Mouse (Mus musculus): Measurements from ENCODE around the gene Gm5431.

DNA sequence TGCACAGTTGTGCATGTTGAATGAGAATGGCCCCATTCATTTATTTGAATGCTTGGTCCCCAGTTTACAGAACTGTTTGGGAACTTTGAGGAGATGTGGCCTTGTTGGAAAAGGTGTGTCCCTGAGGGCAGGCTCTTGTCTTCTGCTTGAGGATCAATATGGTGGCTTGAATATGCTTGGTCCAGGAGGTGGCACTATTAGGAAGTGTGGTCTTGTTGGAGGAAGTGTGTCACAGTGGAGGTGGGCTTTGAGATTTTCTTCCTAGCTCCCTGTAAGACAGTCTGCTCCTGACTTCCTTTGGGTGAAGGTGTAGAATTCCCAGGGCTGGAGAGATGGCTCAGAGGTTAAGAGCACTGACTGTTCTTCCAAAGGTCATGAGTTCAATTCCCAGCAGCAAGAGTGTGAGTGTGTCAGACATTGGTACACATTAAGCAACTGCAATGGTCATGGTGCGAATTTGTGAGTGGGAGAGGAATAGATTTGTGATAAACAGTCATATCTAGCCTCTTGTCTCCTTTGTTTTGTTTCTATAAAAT, 39.2 kb downstream of the Gm5431 start:
- TF ChIP-seq CTCF (IDR thresholded peaks at IDR 0.05; ENCODE audit: borderline replicate concordance, extremely low read depth, insufficient read depth, insufficient read length) (no peak), POLR2A (IDR thresholded peaks at IDR 0.05; ENCODE audit: borderline replicate concordance, extremely low read depth, insufficient read depth, insufficient read length, poor library complexity, severe bottlenecking) (no peak)

All from brain, embryonic 14.5 days (tissue).